Mouse (Mus musculus) liver (tissue): Measurements from ENCODE around the gene Slc35f6.
"Not testable (repeated sequence)": the region's sequence is repeated elsewhere in the genome, so short reads cannot be mapped to it uniquely, and the experiment has no call there.

Experiments used
- DNase-seq: peaks from one replicate; pipeline ENCODE4 v3.0.0-alpha.2; 2020; ENCODE audit warnings: mixed read lengths

Gene Slc35f6

DNA sequence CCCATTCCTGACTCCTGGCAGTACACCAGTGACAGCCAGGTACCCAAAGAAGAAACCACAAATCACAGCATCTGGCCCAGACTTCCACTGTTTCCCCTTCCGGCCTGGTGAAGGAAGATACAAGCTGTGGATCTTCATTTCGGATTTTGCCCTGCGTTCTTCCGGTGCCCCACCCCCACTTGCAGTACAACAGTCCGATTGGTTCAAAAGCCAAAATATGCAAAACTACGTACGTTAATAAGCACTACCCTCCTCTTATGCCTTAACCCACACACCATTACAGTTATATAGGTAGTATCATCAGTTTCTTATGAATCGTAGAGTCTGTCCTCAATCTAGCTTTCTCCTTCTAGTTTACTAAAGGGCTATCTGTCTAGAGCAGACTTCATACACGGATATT lies 17.6 kb downstream of the Slc35f6 start:
- no peak for DNase-seq

DNA sequence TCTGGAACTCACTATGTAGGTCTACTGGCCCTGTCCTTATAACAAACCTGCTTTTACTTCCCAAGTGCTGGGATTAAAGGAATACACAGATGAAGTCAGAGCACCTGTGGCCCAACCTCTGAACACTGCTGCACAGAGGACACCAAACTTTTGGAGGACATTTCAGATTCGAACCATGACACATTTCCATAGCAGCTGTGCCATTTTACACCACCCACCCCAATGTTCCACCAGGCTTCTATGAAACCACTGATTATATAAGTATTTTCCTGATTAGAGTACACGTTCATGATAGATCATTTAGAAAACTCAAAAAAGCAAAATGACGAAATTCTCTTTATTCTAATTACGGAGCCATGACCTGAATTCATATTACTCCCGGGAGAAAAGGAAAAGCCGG lies 18.2 kb downstream of the Slc35f6 start:
- no peak for DNase-seq

DNA sequence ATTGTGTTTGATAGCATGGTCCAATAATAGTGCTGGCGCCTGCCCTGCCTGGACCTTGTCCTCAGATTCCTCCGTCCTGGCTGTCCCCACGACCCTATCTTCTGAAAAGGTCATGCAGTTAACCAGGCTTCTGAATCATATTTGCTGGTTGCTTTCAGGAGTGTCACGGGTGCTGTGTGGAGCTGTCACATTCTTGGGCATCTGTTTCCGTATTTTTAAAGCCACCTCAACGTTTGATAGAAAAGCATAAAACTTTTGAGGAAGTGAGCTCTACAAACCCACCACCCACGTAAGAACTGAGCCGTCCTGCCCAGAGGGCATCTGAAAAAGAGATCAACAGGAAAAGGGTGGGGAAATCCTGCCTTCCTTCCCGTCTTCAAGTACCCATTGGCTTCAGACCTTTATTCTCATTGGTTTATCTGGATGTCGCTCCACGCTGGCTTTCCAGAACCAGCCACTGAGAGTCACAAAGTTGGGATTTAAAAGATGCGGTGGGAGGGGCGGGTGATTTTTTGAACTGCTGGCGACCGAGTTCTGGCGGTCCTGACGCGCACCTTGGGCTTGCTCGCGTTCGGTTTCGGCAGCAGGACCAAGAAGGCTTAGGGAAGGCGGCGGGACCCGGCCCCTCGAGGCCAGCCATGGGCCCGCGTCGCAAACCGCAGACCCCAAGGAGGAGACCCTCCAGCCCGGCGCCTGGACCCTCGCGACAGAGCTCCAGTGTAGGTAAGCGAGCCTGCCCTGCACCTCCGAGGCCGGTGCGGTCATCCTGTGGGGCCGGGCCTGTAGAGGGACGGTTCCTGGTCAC lies 18.9 kb downstream of the Slc35f6 start, which contains the start of gene Cenpa:
Gene Cenpa (plus strand): TSS at position 387 of the 805 bp plus-strand sequence.
- DNase-seq: peak; percentile 91

DNA sequence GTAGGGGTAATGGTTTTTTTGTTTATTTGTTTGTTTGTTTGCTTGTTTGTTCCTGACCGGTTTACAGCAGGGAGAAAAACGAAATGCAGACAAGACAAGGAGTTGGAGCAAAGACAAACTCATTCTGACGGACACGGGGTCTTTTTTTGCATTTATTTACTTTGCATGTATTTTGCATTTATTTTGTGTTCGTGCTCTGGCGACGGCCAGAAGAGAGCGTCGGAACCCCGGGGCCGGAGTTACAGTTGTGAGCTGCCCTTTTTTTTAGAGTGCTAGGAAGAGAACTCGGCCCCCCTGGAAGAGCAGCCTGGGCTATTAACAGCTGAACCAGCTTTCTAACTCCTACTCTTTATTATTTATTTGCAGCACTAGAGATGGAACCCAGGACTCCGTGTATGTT lies 19.5 kb downstream of the Slc35f6 start:
- no peak for DNase-seq

DNA sequence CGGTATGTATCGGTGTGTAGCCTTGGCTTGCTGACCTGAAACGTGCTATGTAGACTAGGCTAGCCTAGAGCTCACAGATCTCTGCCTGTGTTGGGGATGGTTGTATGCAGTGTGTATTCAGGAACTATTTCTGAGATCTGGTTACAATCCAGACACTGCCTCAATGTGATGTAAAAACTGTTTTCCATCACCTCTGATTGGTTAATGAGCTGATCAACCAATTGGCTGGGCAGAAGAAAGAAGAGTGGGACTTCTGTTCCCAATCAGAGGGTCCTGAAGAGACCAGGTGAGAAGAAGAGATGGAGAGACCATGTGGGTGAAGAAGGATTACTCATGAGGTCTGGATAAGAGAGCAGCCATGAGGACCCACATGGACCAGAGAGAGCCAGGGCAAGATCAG lies 20.0 kb downstream of the Slc35f6 start:
- no peak for DNase-seq

DNA sequence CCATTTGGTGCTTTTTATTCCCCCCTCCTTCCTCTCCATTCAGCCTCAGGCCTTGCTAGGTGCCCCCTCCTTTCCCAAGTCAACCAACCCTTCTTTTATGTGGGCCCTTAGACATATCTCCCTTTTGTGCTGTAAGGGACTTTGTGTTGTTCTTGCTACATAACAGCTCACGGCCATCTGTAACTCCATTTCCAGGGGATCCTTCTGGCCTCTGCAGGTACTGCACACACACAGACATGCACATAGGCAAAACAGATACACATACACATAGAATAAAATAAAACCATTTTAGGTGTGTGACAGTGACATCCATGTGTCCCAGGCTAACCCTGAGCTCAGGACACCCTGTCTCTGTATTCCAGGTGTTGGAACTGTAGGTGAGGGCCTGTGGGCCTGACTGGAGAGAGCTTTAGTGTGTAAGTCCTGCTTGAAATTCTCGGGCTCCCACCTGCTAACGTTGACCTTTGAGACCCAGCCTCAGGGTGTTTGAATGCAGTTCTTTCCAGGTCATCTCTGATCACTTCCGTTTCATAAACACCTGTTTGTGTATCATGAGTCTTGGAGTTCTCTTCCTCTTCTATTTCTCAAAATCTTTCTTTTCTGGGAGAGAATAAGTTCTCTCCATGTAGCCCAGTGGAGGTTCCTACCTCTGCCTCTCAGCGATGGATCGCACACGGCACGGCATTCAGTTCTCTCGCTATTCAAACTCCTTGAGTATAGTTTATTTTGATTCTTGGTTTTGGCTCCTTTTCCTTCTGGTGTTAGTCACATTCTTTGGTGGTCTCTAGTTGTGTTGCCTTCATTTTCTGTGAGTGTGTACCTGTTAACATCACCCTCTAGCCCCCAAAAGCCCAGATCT lies 21.1 kb downstream of the Slc35f6 start:
- DNase-seq: no peak

DNA sequence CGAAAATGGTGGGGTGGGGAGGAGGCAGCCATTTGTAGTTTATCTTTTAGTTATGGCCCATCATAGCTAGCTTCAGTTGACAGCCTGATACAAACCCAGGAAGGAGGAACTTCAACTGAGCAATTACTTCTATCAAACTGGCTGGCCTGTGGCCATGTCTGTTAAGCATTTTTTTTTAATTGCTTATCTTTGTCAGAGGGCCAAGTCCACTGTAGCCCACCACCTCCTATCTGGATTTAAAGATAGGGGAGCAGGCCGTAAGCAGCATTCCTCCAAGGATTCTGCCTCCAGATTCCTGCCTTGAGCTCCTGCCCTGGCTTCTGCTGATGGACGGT lies 21.7 kb downstream of the Slc35f6 start:
- DNase-seq: no peak

DNA sequence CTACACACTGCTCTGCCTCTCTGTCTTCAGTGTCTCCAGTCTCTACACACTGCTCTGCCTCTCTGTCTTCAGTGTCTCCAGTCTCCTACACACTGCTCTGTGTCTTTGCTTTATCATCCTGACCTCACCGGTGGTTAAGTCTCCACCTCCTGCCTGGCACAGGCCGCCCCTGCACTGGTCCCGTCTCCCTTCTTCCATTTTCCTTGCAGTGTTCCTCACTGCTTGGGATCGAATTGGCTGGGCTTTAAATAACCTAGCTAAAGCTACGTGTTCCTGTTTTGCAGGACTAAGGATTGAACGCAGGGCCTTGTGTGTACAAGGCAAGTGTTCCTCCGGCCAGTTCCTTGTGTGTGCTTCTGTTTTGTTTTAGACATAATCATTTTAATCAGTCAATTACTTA lies 22.4 kb downstream of the Slc35f6 start:
- DNase-seq: no peak

DNA sequence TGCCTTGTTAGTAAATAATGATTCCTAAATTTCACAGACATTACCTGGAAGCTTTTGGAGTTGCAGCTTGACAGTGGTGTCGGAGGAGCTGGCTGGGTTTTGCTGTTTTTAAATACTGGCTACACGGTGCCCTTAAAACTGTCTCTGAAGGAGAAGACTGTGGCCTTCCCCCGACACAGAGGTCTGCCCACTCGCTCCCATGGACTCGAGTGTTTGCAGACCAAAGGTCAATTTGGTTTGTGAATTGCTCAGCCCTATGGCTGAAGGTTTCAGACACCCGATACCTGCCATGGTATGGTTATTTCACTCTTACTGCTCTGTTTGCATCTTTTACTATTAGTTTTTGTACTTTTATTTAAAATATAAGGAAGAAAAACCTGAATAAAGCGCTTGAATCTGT lies 26.3 kb downstream of the Slc35f6 start:
- DNase-seq: no peak

DNA sequence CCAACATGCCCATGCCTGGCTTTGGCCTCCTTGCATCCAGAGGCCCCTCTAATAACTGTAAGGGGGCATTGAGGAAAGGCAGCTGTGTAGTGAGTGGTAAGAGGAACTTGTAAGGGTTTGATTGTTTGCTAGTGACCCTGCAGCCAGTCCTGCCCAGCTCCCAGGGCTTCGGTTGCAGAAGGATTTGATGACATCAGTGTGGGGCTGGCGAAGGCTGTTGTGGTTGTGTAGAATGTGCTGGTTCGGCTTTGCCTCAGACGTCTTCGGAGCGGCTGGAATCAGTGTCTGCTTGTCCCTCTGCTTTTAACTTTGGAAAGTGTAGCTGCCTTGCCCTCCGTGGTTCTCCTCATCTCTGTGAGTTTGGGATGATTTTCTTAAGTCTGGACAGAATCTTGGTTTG lies 29.1 kb downstream of the Slc35f6 start:
- no peak for DNase-seq

DNA sequence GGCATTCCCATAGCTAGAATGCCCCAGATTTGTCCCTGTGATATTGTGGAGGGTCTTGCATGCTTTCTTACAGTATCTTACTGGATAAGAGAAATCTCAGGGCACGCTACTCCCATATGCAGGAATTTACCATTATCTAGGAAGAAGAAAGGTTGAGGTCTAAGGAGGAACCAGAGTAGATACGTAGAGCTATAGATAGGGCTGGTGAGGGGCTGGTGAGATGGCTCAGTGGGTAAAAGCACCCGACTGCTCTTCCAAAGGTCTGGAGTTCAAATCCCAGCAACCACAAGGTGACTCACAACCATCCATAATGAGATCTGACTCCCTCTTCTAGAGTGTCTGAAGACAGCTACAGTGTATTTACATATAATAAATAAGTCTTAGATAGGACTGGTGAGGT lies 30.3 kb downstream of the Slc35f6 start:
- not testable (repeated sequence) for DNase-seq

DNA sequence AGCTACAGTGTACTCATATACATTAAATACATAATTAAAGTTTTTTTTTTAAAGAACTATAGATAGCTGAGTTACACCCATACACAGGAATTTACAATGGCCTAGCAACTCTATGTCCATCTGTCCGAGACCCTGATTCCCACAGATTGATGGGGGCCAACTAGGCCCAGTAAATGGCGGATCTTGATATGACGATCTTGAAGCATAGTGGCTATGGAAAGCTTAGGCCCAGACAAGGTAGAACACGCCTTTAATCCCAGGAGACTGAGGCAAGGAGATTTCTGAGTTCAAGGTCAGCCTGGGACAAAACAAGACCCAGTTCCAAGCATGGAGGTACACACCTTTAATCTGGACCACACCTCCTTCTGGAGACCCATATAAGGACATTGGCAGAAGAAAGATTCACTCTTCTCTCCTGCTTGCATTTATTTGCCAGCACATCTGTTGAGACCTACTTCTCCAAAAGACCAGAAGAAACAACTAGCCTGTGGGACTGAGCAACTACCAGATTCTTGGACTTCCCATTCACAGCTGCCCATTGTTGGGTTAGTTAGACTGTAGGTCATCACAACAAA lies 31.1 kb downstream of the Slc35f6 start:
- no peak for DNase-seq

DNA sequence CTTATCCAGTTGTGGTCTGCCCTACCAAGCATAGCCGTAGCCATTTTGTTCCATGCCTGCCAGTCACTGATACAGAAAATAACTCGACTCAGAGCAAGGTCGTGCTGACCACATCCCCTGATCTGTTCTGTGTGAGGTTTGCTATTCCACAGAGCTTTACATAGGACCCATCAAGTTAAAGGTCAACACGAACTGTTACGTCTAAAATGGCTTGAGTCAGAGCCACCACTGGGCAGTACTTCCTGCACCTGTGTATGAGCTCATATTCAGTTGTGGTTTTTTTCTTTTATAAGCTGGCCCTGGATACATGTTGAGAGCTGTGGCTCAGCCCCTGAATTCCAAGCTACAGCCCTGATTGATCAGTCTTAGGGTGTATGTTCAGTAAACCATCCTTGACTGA lies 31.9 kb downstream of the Slc35f6 start:
- no peak for DNase-seq

DNA sequence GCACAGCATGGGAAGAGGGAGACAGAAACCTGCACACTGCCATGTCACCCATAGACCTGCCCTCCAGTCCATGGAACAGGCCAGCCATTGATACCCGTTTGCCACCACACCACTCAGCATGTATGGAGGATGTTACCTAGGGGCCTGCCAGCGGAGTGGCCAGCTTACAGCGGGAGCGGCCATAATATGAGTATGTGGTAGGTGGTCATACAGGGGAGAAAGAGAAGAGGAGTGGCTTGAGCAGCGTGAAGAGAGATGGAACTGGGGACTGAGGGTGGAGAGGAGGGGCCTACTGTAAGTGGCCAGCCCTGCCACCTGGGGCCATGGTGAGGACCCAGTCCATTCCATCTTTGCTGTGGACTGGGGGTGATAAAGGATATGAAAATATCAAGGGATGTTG lies 34.2 kb downstream of the Slc35f6 start:
- no peak for DNase-seq

DNA sequence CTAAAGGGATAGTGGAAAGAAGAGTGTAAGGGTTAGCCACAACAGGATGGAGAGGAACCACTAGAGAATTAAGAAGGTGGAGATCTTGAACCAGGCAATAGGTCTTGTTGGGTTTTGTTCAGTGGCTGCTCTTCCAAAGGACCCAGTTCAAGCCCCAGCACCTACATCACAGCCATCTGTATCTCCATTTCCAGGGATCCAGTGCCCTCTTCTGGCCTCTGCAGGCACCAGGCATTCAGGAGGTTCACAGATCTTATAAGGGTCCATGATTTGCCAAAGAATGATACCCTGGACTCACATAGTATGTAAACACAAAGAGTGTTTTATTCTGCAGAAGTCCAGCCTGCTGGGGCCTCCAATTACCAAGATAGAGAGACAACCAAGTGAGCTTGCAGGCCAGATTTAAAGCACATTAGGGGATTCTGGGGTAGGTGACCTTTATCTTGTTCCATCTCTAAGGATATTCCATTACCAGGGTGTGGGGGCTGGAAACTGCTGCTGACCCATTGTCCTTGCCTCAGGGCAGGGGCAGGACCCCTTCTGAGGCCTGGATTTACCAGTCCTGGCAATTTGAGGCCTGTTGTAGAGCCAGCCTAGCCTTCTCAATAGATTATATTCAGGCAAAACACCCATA lies 35.4 kb downstream of the Slc35f6 start:
- no peak for DNase-seq

DNA sequence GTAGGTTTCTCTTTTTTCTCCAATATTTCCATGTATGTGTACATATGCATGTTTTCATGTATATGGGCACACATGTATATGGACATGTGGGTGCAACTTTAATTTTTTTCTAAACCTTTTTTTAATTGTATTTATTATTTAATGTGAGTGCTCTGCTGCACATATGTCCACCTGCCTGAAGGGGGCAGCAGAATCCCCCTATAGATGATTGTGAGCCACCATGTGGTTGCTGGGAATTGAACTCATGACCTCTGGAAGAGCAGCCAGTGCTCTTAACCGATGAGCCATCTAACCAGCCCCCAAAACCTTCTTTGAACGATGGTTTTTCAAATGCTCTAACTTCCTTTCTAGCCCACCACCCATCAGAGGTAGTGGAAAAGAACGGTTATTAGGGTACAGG lies 36.3 kb downstream of the Slc35f6 start:
- no peak for DNase-seq

DNA sequence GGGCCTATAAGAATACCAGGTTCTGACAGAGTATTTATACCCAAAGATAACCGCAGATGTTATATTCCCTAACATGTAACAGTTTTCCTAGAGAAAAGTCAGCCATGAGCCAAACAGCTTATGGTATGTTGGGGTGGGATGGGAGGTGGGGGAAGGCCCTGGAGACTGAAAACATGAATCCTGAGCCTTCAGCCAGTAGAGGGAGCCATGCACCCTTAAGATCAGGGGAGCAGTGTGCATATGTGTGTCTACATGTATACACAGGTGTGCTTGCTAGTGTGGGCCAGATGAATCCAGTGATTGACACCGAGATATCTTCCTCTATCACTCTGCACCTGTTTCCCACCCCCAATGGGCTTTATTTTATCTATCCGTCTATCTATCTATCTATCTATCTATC lies 39.0 kb downstream of the Slc35f6 start:
- DNase-seq: no peak

DNA sequence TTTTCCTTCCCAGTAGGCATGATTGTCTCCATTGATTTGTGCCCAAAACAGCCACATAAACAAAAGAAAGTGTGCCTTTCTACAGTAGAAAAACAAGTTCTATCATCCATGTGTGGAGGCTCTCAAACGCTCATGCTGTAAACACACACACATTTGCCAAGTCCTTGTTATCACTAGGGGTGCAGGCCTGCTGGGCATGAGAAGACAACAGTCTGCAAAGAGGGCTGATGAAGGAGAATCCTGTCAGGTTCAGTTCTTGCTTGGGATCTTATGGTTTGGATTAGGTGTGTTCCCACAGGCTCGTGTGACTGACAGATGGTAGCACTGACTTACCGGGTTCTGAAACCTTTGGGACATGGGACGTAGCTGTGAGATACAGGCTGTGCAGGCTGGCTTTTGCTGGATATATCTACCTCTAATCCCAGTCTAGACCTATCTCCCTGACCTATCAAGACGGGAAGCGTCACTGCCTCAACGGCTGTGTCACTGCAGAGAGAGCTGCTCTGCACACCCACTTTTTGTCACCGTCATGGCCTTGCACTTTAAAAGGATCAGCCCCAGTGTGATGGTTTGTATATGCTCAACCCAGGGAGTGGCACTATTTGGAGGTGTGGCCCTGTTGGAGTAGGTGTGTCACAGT lies 52.7 kb downstream of the Slc35f6 start:
- no peak for DNase-seq

DNA sequence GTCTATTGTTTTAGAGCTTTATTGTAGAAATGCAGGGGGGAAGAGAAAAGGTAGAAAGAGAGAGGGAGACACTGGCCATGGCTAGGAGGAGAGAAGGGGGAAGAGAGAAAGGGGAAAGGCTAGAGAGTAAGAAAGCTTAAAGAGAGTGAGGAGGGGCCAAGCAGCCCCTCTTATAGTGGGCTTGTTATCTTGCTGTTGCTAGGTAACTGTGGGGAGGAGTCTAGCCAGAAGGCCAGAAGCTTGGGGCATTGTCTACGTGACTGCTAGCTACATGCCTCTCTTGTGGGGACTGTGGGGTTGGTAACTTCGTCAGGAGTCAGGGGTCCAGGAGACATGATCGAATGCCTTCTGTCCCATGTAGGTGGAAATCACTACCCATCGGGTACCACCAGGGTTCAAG lies 53.6 kb downstream of the Slc35f6 start:
- DNase-seq: not testable (repeated sequence)

DNA sequence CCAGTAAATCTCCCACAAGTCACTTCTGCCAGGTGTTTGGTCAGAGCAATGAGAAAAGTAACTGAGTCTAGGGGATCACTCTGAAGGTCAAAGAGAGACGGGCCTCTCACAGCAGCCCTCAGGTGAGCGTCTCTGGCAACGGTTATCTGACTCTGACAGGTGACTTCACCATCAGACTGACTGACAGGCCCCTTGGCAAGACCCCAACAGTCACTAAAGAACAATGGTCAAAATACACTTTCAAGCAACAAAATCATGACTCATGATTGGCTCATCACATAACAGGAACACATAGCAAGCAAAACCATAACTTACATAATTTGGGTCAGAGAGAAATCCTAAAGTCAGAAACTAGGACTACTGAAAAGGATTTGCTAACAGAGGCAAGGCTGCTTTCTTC lies 54.1 kb downstream of the Slc35f6 start:
- no peak for DNase-seq
